Mouse (Mus musculus) B cell, adult 62 days (primary cell): ENCODE results near the gene Bend3. TPM values are rescaled to one million over a fixed set of nuclear protein-coding genes. Genes with fewer than 3 reads are reported as not detected.

Source experiments
- total RNA-seq: library from RNA; stranded (reverse); gene quantifications from 4 replicates; pipeline ENCODE4 v1.2.4, GENCODE M21; 2023

Bend3 gene
- 10.6 to 16.6 TPM (median 13.5 TPM) in 4 replicates for total RNA-seq

DNA sequence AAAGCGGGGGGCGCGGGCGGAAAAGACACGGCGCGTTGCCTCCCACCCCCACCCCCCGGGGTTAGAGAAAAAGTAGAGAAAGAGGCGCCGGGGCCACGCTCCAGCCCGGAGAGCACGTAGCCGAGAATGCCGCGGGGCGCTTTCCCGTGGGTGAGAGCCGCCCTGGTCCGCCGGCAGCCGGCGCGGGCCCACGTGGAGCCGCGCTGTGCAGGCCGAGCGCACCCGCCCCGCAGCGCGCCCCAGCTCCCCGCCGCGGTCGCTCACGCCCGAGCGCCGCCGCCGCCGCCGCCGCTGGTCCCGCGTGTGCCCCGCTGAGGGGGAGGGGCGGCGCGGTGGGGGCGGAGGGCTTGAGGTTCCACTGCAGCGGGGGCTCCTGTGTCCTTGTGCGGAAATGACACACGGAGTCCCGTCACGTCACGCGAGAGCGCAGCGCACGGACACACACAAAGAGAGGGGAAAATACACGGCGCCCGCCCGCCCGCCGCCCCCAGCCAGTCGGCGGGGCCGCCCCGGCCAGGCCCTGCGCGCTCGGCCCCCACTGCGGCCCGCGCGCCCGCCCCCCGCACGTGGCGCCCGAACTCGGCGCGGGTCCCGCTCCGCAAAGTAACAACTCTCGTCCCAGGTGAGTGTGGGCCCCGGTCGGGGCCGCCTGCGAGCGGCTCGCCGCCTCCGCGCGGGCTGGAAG is at the start of gene Bend3:
Gene Bend3, plus strand, starts transcription at position 81 of the 685 bp plus-strand sequence.

GRCm38 (mm10) chr10:43523931-43524330 is 45.3 kb downstream of the Bend3 start, which contains the start of gene Gm9803:
Gene Gm9803 (plus strand): TSS chr10:43524084.

GRCm38 (mm10) chr10:43540442-43541152 is 62.0 kb downstream of the Bend3 start, which contains the start of gene 1700021F05Rik:
Gene 1700021F05Rik (minus strand): TSS chr10:43540994.

Other genes starting within 250 kb of the Bend3 start
- gene Gm9803, start 45.3 kb downstream of the Bend3 start, total RNA-seq: not detected in 4 replicates
- gene 1700021F05Rik, start 62.2 kb downstream of the Bend3 start, total RNA-seq: 10.3 to 14.4 TPM (median 11.2 TPM) in 4 replicates
- 593 to 672 TPM (median 647 TPM) in 4 replicates for gene Cd24a, start 99.5 kb downstream of the Bend3 start, total RNA-seq